Mouse (Mus musculus) myocyte (in vitro differentiated cells): ENCODE data around the gene Fars2.

Source experiments
- E2F4 ChIP-seq: IDR thresholded peaks from one replicate; pipeline ENCODE4 v1.6.1; 2011; ENCODE audit warnings: mild to moderate bottlenecking, control low read depth, moderate library complexity; ENCODE audit not compliant: insufficient read depth
- MAX ChIP-seq: IDR thresholded peaks from one replicate; pipeline ENCODE4 v1.6.1; 2011; ENCODE audit warnings: low read depth, mild to moderate bottlenecking, control low read depth
- MYOG ChIP-seq, 3 experiments: IDR thresholded peaks; one replicate each; pipeline ENCODE4 v1.6.1; 2011; ENCODE audit warnings: control low read depth in 2 of 3, low read depth in 2 of 3, mild to moderate bottlenecking in 2 of 3; ENCODE audit not compliant: insufficient read length in 2 of 3, control insufficient read depth in 1 of 3, insufficient read depth in 1 of 3
- POLR2A ChIP-seq: IDR thresholded peaks from one replicate; pipeline ENCODE4 v1.6.1; 2011; ENCODE audit warnings: low read depth, mild to moderate bottlenecking, control low read depth, moderate library complexity; ENCODE audit not compliant: insufficient read length
- POLR2AphosphoS2 ChIP-seq: IDR thresholded peaks from one replicate; pipeline ENCODE4 v1.6.1; 2011; ENCODE audit warnings: low read depth, control low read depth; ENCODE audit not compliant: insufficient read length
- SRF ChIP-seq: IDR thresholded peaks from one replicate; pipeline ENCODE4 v1.6.1; 2011; ENCODE audit warnings: low read depth; ENCODE audit not compliant: control insufficient read depth, insufficient read length
- TCF3 ChIP-seq: IDR thresholded peaks from one replicate; pipeline ENCODE4 v1.6.1; 2011; ENCODE audit warnings: low read depth, control low read depth; ENCODE audit not compliant: insufficient read length

- TF ChIP-seq MAX (no peak), POLR2A (no peak), POLR2AphosphoS2 (no peak), SRF (no peak), MYOG (IDR thresholded peaks at IDR 0.05; ENCODE audit: control insufficient read depth in 1 of 3, insufficient read depth in 1 of 3, insufficient read length in 2 of 3, low read depth in 2 of 3) (no peak), E2F4 (no peak), TCF3 (no peak)
These were observed 73.4 kb downstream of the Fars2 start for GRCm38 (mm10) chr13:36190577-36190976.
